12 mouse cellular contexts compared by ENCODE assay signal in genomic region chr7:114499293-114499692, GRCm38 (mm10).
DNase-seq lines count a peak whose midpoint lies in the region; ATAC-seq and TF ChIP-seq lines count a peak whose summit lies in the region.
"Had no signal": no experiment of that assay in that cellular context is flagged by ENCODE, and none has a peak within 500 bp of the region (broad histone marks: within the 10 kb centered on the region; RNA-seq: fewer than 3 reads in every experiment).

No protein-coding gene starts in this region.

- ATAC-seq in CD4-positive, CD25-positive, alpha-beta regulatory T cell, adult 4 months, result peak; percentile 58
- ATAC-seq in megakaryocyte, adult 5-6 weeks (ENCODE audit: poor library complexity, severe bottlenecking), result peak; percentile 54
- ATAC-seq in cerebellum, adult (ENCODE audit: insufficient number of reproducible peaks, low FRiP score, low TSS enrichment), result no peak

- no peak for DNase-seq in layer of hippocampus, adult 2 months (ENCODE audit: low spot score in 2 of 2)
- DNase-seq in layer of hippocampus, adult 11-12 months (ENCODE audit: low spot score), result no peak
- DNase-seq in 416B (ENCODE audit: low read depth), result peak; percentile 55
- DNase-seq in testis, postnatal 10 days (ENCODE audit: low spot score), result no peak
- DNase-seq: gastrocnemius, postnatal 10 days; liver, embryonic 13.5 days; thymus, postnatal 4 days had no signal

- H3K4me3 ChIP-seq in layer of hippocampus, adult 2 months, result no peak overlapping the region
- H3K4me3 ChIP-seq: liver, embryonic 13.5 days; neural tube, embryonic 12.5 days had no signal

- H3K27ac ChIP-seq in layer of hippocampus, adult 2 months, result no peak overlapping the region
- H3K27ac ChIP-seq: hindbrain, embryonic 14.5 days; liver, embryonic 13.5 days; neural tube, embryonic 12.5 days had no signal

- peak; percentile 80 for TF ChIP-seq CTCF in layer of hippocampus, adult 2 months (conservative IDR thresholded peaks at IDR 0.05)
